Mouse (Mus musculus) midbrain, embryonic 10.5 days (tissue): ENCODE results near the gene 5330417C22Rik. TPM values are rescaled to one million over a fixed set of nuclear protein-coding genes. Genes with fewer than 3 reads are reported as not detected.

Source experiments
- DNase-seq: peaks from one replicate; pipeline ENCODE4 v3.0.0-alpha.2; 2017; ENCODE audit warnings: low spot score
- H3K27ac ChIP-seq: fragments of 300-500 bp; sonication (generic); replicated peaks from 2 replicates; pipeline ENCODE4 v1.5.1; 2016; ENCODE audit warnings: mild to moderate bottlenecking
- H3K27me3 ChIP-seq: fragments of 300-500 bp; sonication (generic); 2 replicates; pipeline ENCODE4 v1.6.1; 2016; ENCODE audit warnings: low read depth, mild to moderate bottlenecking; ENCODE audit not compliant: poor library complexity, severe bottlenecking
- H3K36me3 ChIP-seq: fragments of 300-500 bp; sonication (generic); 2 replicates; pipeline ENCODE4 v1.6.1; 2016; ENCODE audit warnings: mild to moderate bottlenecking, moderate library complexity
- H3K4me1 ChIP-seq: fragments of 300-500 bp; sonication (generic); 2 replicates; pipeline ENCODE4 v1.6.1; 2016
- H3K4me3 ChIP-seq: fragments of 300-500 bp; sonication (generic); 2 replicates; pipeline ENCODE4 v1.5.1; 2016; ENCODE audit warnings: mild to moderate bottlenecking, moderate library complexity
- H3K9me3 ChIP-seq: fragments of 300-500 bp; sonication (generic); replicated peaks from 2 replicates; pipeline ENCODE4 v1.6.1; 2016; ENCODE audit warnings: mild to moderate bottlenecking
- WGBS: fragments of 180-500 bp; shearing (Covaris S2); methylation state at CpG from one replicate; pipeline ENCODE4 v1.1.7; 2016; 5-methylcytosine and 5-hydroxymethylcytosine counted together
- polyA plus RNA-seq: library from polyadenylated mRNA; unstranded; fragments of >200 nt; fragmentation: Nextera tagmentation; extraction: Ambion mirVana; gene quantifications from 2 replicates; pipeline ENCODE4 v1.2.1, GENCODE M21; 2016

5330417C22Rik gene
- polyA plus RNA-seq, 1 experiment from 2014 or later = 2.6 TPM

DNA sequence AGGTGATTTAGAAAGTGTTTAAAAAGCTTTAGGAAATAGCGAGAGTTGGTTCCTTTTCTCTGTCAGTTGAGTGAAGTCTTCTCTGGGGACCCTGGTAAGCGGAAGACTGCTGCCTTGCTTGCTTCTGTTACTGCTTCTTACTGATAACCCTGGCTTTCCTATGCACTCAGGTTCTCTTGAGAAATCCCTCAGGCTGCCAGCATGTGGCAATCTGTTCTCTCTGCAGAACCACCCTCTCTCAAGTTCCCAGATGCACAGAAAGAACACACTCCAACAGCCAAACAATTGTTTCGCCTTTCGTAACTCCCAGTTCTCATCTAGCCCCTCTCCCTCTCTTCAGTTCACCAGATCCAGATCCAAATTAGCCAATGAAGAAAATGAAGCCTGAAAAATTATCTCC, 21.6 kb upstream of the 5330417C22Rik start:
- H3K27ac ChIP-seq = no peak overlapping the region
- H3K4me3 ChIP-seq = no peak overlapping the region
- WGBS = 92% methylated on average over 4 of the region's 4 CpGs

GRCm38 (mm10) chr3:108554587-108555312, 18.4 kb upstream of the 5330417C22Rik start:
- H3K4me3 ChIP-seq = peak overlapping the region; percentile 84
- peak; percentile 90 for DNase-seq
- H3K27me3 ChIP-seq = no peaks in the 10 kb centered on the region
- 18% methylated on average over 22 of the region's 22 CpGs for WGBS
- H3K9me3 ChIP-seq = no peaks in the 10 kb centered on the region
- H3K27ac ChIP-seq = peak overlapping the region; percentile 97
- peaks cover 8% of the 10 kb centered on the region for H3K4me1 ChIP-seq
- H3K36me3 ChIP-seq = peaks cover 30% of the 10 kb centered on the region

More for the DNA sequence above, 21.6 kb upstream of the 5330417C22Rik start:
- DNase-seq = no peak
- Histone ChIP-seq H3K4me1 (peaks cover 26% of the 10 kb centered on the region), H3K9me3 (no peaks in the 10 kb centered on the region), H3K27me3 (no peaks in the 10 kb centered on the region), H3K36me3 (peaks cover 36% of the 10 kb centered on the region)

GRCm38 (mm10) chr3:108554111-108554561, 17.8 kb upstream of the 5330417C22Rik start:
- DNase-seq = no peak
- WGBS = under 1% methylated on average over 42 of the region's 42 CpGs

DNA sequence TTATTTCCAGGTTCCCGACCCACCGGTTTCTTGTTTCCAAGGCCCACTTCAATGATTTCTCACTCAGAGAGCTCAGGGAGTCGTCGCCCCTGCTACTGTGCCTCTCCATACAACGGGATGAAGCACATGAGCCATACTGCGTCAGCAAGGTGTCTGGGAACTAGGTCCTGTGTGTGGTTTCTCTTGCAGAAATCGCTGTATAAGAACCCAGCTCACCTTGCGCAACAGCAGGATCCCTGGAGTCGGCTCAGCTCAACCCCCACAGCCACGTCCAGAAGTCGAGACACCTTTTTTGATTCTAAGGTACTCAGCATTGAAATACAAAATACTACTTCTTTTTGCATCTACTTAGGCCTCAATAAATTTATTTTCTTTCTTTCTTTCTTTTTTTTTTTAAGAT, 6.0 kb upstream of the 5330417C22Rik start:
- DNase-seq = no peak
- Histone ChIP-seq H3K27me3 (peaks cover 8% of the 10 kb centered on the region; the same call in 1 of the 2 replicates), H3K4me1 (peaks cover 5% of the 10 kb centered on the region), H3K9me3 (no peaks in the 10 kb centered on the region), H3K36me3 (no peaks in the 10 kb centered on the region), H3K27ac (no peak overlapping the region), H3K4me3 (no peak overlapping the region)
- 87% methylated on average over 11 of the region's 11 CpGs for WGBS

More at GRCm38 (mm10) chr3:108554111-108554561, 17.8 kb upstream of the 5330417C22Rik start:
- Histone ChIP-seq H3K4me1 (peaks cover 8% of the 10 kb centered on the region), H3K9me3 (no peaks in the 10 kb centered on the region), H3K27me3 (no peaks in the 10 kb centered on the region), H3K4me3 (peak overlapping the region; percentile 84), H3K27ac (peak overlapping the region; percentile 97), H3K36me3 (peaks cover 24% of the 10 kb centered on the region)

- H3K9me3 ChIP-seq = no peaks in the 10 kb centered on the region
- H3K4me3 ChIP-seq = peak overlapping the region; percentile 46
- peaks cover 32% of the 10 kb centered on the region for H3K27me3 ChIP-seq
- peak; percentile 86 for DNase-seq
- H3K36me3 ChIP-seq = no peaks in the 10 kb centered on the region
- H3K4me1 ChIP-seq = peaks cover 21% of the 10 kb centered on the region
- 8% methylated on average over 17 of the region's 17 CpGs for WGBS
- peak overlapping the region; percentile 63; the same call in 1 of the 2 replicates for H3K27ac ChIP-seq
Measured at GRCm38 (mm10) chr3:108537303-108537702, 967 bp upstream of the 5330417C22Rik start.

DNA sequence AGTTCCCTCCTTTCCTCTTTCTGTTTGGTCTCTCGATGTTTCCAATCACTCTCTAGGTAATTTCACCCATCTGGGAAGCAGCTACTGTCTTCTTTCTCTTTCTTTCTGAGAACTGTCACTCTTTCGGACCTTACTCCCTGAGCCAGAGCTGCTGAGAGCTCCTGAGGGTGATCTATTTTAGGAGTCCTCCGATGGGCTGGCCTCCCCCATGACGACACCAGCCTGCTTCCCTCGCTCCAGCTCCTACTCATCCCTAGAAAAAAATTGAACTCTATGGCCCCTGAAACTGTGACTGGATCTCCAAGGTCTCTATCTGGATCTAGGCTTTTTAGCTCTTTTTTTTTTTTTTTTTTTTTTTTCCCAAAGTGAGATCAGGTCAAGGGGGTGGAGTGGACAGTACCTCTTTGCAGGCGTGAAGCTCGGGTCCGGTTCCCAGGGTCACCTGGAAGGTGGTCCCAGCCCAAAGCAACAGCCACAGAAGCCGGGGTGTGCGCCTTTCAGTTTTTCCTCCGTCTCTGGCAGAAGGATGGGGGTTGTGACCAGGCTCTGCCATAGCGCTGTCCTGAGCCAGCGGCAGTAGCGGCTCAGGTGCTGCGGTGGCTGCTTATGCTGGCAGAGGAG, 330 bp downstream of the 5330417C22Rik start:
- Histone ChIP-seq H3K27ac (no peak overlapping the region), H3K27me3 (peaks cover 32% of the 10 kb centered on the region), H3K36me3 (no peaks in the 10 kb centered on the region), H3K4me3 (peak overlapping the region; percentile 63), H3K4me1 (peaks cover 21% of the 10 kb centered on the region), H3K9me3 (no peaks in the 10 kb centered on the region)
- no peak for DNase-seq
- 7% methylated on average over 15 of the region's 15 CpGs for WGBS

DNA sequence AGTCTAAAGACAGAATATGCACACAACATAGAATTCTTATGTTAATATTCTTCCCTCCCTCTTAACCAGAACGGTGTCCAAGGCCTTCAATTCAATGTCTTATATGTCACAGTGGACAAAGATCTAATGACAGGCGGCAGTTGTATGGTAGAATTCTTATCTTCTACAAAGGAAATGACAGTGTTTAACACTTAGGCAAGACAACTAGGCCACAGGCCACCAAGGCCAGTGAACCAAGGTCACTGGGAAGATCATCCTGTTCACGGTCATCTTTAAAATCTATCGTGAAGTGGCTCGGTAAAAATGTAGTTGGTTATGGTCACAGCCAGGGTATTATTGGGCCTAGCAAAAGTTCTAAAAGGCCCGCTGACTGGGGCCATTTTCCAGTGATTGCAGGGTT, 2.4 kb downstream of the 5330417C22Rik start, which contains the start of gene 1700013F07Rik:
Gene 1700013F07Rik, plus strand, starts transcription at position 200 of the 400 bp plus-strand sequence.
- H3K27me3 ChIP-seq = peaks cover 32% of the 10 kb centered on the region
- H3K9me3 ChIP-seq = no peaks in the 10 kb centered on the region
- peaks cover 21% of the 10 kb centered on the region for H3K4me1 ChIP-seq
- DNase-seq = no peak
- 91% methylated on average over 6 of the region's 6 CpGs for WGBS
- no peak within 1 kb of the TSS for H3K4me3 ChIP-seq
- H3K36me3 ChIP-seq = no peaks in the 10 kb centered on the region
- no peak within 1 kb of the TSS for H3K27ac ChIP-seq

- no peaks in the 10 kb centered on the region for H3K36me3 ChIP-seq
- H3K27ac ChIP-seq = no peak overlapping the region
- H3K27me3 ChIP-seq = peaks cover 31% of the 10 kb centered on the region
- peaks cover 21% of the 10 kb centered on the region for H3K4me1 ChIP-seq
- WGBS = 87% methylated on average over 9 of the region's 9 CpGs
- H3K4me3 ChIP-seq = no peak overlapping the region
- DNase-seq = no peak
- H3K9me3 ChIP-seq = no peaks in the 10 kb centered on the region; the same call in 1 of the 2 replicates
Measured at GRCm38 (mm10) chr3:108533114-108533885, 3.0 kb downstream of the 5330417C22Rik start.

- Histone ChIP-seq H3K27me3 (no peaks in the 10 kb centered on the region), H3K4me1 (no peaks in the 10 kb centered on the region), H3K27ac (no peak overlapping the region), H3K4me3 (no peak overlapping the region), H3K36me3 (no peaks in the 10 kb centered on the region), H3K9me3 (no peaks in the 10 kb centered on the region; the same call in 1 of the 2 replicates)
- no peak for DNase-seq
- WGBS = 89% methylated on average over 8 of the region's 8 CpGs
Measured at GRCm38 (mm10) chr3:108528489-108528888, 7.8 kb downstream of the 5330417C22Rik start.

GRCm38 (mm10) chr3:108523415-108523814, 12.9 kb downstream of the 5330417C22Rik start:
- WGBS = 87% methylated on average over 4 of the region's 4 CpGs
- H3K27me3 ChIP-seq = no peaks in the 10 kb centered on the region
- H3K27ac ChIP-seq = no peak overlapping the region
- DNase-seq = no peak
- H3K4me3 ChIP-seq = no peak overlapping the region
- H3K9me3 ChIP-seq = no peaks in the 10 kb centered on the region; the same call in 1 of the 2 replicates
- no peaks in the 10 kb centered on the region for H3K4me1 ChIP-seq
- H3K36me3 ChIP-seq = no peaks in the 10 kb centered on the region

DNA sequence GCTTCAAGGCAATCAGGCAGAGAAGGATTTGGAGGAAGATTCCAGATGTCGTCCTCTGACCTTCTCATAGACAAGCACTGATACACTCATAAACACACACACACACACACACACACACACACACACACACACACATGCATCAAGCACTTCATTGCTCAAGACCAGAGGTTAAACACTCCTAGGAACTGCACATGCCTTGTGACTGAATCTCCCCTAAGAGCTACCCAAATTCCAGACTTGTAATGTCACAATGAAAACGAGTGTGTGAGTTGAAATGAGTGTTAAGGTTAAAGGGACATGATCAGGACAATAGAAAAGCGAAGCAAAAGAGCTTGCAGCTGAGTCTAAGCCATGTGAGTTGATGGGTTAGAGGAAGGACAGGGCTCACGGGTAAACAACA, 18.1 kb downstream of the 5330417C22Rik start:
- Histone ChIP-seq H3K9me3 (no peaks in the 10 kb centered on the region), H3K27ac (no peak overlapping the region; the same call in 1 of the 2 replicates), H3K4me3 (no peak overlapping the region), H3K4me1 (no peaks in the 10 kb centered on the region), H3K27me3 (no peaks in the 10 kb centered on the region), H3K36me3 (no peaks in the 10 kb centered on the region)
- DNase-seq = no peak
- 62% methylated on average over 4 of the region's 4 CpGs for WGBS

DNA sequence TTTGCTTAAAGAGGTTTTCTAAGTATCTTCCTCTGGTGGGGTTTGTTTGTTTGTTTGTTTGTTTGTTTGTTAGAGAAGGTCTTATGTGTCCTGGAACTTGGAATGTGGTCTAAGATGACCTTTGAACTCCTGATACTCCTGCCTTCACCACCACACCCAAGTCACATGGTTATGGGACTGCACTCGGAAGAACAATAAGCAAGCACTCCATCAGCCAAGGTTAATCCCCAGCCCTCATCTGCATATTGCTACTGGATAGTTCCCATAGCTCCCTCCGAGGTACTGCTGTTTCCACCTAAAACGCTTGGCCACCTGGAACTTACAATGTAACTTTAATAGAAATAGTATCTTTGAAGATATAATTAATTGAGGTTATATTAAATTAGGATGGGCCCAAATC, 22.9 kb downstream of the 5330417C22Rik start:
- DNase-seq = no peak
- H3K4me3 ChIP-seq = no peak overlapping the region
- no peaks in the 10 kb centered on the region for H3K36me3 ChIP-seq
- 73% methylated on average over 3 of the region's 3 CpGs for WGBS
- H3K9me3 ChIP-seq = no peaks in the 10 kb centered on the region
- H3K27me3 ChIP-seq = no peaks in the 10 kb centered on the region
- no peak overlapping the region for H3K27ac ChIP-seq
- H3K4me1 ChIP-seq = peaks cover 24% of the 10 kb centered on the region
